Mouse (Mus musculus): Measurements from ENCODE around the gene Iqcf5.

The Iqcf5 gene

DNA sequence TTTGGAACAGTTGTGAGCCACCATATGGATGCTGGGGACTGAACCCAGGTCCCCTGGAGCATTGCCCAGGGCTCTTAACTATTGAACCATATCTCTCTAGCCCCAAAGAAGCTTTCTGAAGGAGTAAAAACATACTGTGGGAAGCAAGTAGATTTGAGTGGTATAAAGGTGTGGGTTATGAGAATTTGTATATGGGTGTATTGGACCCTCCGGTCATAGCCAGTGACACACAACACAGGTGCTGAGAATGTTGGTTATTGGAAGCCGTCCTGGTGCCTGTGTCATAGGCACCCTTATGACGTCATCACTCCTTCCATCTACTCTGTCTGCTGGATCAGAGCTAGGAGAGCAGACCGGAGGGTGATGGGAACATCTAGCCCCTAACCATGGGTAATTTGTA lies at the start of gene Iqcf5:
Gene Iqcf5 (plus strand): TSS at position 301 of the 400 bp plus-strand sequence.
- DNase-seq: no peak

GRCm38 (mm10) chr9:106464751-106465541 lies 49.4 kb upstream of the Iqcf5 start:
- DNase-seq: peak; percentile 84

DNA sequence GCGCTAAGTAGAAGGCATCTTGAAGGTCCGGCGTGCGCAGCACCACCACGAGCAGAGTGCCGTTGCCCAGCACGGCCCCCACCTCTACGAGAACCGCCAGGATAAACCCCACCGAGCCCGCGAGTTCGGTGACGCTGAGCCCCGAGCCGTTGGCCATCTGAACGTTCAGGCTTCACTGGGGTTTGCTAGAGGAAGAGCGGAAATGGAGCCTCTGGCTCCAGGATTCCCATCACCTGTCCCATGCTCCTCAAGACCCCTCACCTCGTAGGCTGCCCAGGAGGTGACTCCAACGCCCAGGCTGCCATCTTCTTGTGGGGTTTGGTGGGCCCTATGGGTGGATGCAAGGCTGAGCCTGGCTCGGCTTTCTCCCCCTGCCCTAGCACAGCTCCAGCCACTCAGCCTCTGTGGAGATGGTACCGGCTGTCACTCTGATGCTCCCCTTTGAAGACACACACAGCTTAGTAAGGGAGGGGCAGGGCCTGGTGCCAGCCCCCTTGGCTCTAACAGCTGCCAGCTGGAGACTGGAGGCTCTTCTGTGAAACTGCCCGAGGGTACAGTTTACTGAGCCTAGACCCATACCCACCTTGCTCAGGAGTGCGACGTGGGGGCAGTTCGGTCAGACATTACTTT lies 48.7 kb upstream of the Iqcf5 start, which contains the start of gene Gpr62:
Gene Gpr62 (minus strand): TSS at position 368 of the 630 bp plus-strand sequence.
- DNase-seq: peak; percentile 75

DNA sequence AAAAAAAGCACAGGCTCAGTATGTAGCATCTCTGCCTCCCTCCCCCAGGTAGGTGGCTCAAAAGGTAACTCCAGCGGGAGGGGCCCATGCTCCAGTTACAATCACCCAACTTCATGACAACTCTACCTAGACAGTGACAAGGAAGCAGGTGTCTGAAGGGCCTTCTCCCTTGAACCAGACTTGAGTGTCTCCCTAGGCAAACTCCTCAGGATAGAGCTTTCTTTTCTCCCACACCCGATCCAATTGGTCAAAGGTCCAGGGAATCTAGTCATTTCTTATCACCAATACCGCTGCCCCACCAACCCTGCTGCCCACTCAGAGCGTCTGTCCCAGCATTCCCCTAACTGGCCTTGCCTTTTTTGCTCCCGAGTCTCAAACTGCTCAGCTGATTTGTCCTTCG lies 47.7 kb upstream of the Iqcf5 start:
- no peak for DNase-seq

GRCm38 (mm10) chr9:106467746-106468145 lies 46.6 kb upstream of the Iqcf5 start:
- no peak for DNase-seq

- no peak for DNase-seq
Observed at GRCm38 (mm10) chr9:106469317-106469716, 45.1 kb upstream of the Iqcf5 start.

DNA sequence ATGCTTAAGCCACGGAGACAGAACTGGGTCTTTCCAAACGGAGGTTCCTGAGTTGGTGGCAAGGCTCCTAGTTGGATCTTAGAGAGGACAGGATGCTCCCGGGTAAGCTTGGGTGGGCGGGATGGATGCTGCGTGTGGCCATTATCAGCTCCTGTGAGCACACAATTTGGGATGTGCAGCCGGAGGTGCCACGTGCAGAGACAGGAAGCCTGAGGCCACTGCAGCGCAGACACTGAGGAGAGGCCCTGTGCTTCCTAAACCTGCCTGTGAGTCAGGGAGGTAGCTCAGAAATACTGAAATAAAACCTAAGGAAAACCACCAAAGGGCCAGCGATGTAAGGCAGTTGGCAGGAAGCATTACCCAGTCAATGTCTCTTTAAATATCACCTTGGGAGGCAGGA lies 44.6 kb upstream of the Iqcf5 start:
- DNase-seq: no peak

DNA sequence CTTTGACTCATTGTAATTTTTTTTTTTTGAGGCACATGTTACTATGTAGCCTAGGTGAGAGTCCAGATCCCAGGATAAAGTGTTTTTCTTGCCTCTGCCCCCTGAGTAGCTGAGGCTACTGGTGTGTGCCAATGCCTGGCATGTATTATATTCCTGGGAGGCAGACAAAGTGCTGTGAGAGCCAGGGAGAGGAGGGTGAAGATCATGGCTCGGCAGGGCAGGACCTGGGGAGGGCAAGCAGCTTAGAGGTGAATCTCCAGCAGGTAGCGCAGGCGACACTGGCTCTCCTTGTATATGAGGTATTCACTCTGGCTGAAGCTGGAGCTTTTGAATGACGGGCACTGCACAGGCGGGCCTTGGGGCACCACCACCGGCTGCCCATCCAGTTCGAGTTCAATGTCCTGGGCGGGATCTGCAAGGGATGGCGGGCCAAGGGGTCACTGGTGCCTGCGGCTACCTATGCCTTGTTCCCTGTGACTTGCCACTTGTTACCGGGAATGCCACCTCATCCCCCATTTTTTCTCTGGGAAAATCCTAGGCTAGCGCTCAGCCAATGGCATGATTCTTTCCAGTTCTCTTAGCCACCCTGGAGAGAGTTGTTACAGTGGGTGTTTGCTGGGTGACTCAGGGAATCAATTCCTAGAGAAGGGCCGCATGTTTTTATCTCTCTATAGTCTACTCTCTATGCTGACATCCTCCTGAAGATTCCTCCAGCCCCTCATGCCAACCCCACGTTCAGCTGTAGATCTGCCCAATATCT lies 43.2 kb upstream of the Iqcf5 start:
- DNase-seq: no peak

DNA sequence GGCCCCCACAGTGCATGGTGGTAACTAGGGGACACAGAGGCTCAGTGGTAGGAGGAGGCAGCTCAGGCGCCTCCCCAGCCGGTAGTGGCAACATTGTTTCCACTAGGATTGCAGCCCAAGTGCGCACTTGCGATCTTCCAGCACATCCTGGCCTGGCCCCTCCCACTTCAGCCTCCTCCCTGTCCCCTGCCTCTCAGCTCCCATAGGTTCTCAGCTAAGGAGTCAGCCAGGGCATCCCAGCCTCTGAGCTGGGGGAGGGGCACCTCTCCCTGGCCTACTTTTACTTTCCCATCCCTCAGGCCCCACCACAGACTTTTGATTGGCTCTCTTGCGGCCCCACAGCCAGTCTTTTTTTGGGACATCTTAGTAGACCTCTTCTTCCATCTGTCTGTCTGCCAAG lies 42.5 kb upstream of the Iqcf5 start:
- peak; percentile 72 for DNase-seq

DNA sequence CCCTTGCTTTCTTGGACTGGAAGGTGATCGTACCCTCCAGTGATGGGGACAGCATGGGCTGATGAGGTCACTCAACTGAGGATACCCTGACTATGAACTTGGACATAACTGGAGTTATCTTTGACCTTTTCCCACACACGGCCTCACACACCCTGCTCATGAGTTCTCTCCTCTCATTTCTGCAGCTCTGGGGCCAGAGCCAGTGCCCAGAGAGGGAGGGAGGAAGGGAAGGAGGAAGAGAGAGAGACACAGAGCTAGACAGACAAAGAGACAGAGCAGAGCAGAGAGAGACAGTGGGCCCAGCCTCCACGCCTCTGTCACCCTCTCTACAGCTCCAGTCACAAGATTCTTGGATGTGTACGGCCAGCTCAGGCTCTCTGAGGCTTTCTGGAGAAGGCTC lies 42.1 kb upstream of the Iqcf5 start:
- no peak for DNase-seq

DNA sequence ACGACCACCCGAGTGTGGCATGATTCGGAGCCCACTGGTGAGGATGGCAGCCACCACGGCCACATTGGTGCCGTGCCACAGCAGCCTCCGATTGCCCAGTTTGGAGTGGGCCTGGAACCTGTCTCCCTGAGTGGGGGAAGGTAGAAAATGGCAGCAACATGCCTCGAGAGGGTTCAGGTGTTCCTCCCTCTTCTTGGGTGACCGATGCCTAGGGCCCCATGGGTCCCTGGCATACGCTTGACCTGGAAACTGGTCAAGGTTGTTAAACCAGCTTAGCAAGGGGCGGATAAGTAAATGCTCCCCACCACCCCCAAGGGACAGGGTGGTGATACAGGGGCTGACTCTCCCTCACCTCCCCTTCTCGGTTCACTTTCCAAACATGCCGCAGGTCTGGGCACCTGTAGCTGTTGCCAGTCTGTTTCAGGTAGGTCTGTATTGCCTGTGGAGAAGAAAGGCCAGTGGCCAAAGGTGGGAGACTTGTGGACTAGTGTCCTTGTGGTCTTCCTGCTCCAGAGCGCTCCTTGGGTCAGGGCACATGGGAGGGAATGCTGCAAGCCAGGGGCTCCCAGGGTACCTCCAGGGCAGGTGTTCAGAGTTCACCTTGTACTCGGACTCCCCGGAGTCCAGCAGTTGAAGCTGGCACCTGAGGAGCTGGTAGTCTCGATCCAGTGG lies 41.2 kb upstream of the Iqcf5 start:
- DNase-seq: no peak

GRCm38 (mm10) chr9:106473753-106474105 lies 40.6 kb upstream of the Iqcf5 start:
- peak; percentile 12 for DNase-seq

DNA sequence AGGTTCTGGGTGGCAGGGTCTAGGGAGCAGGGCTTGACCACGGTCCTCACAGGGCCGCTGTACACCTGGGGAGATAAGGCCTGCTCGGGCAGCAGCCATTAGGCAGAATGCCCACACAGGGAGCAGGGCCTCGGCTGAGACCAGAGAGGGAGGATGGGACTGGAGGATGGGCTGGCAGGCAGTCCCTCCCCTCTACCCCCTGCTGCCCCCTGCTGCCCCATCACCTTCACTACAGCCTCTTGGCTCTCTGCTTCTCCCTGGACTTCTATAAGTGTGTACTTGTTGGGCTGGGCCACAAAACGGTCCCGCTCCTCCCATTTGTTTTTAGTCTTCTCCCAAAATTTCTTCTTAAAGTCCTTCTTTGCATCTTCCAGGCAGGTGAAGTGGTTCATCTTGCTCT lies 39.9 kb upstream of the Iqcf5 start:
- DNase-seq: peak; percentile 46

DNA sequence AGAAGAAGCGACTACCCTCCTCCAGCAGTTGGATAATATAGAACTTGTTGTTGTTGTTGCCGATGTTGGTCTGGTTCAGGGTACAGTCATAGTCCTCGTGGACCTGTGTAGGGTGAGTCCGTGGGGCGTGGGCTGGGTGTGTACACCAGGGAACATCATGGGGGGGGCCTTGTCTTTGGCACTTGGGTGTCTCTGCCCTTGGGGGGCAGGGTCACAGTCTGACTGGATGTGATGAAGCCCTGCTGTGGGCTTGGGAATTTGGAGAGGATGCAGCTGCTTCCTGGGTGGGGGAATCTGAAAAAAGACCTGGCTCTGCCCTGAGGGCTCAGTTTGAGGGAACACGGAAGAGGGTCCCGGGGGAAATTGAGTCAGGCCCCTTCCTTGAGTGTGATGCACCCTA lies 39.3 kb upstream of the Iqcf5 start:
- no peak for DNase-seq

- no peak for DNase-seq
Observed at GRCm38 (mm10) chr9:106475663-106476001, 38.7 kb upstream of the Iqcf5 start, which contains the start of gene Rrp9. Gene Rrp9, plus strand, starts transcription at chr9:106475963.

DNA sequence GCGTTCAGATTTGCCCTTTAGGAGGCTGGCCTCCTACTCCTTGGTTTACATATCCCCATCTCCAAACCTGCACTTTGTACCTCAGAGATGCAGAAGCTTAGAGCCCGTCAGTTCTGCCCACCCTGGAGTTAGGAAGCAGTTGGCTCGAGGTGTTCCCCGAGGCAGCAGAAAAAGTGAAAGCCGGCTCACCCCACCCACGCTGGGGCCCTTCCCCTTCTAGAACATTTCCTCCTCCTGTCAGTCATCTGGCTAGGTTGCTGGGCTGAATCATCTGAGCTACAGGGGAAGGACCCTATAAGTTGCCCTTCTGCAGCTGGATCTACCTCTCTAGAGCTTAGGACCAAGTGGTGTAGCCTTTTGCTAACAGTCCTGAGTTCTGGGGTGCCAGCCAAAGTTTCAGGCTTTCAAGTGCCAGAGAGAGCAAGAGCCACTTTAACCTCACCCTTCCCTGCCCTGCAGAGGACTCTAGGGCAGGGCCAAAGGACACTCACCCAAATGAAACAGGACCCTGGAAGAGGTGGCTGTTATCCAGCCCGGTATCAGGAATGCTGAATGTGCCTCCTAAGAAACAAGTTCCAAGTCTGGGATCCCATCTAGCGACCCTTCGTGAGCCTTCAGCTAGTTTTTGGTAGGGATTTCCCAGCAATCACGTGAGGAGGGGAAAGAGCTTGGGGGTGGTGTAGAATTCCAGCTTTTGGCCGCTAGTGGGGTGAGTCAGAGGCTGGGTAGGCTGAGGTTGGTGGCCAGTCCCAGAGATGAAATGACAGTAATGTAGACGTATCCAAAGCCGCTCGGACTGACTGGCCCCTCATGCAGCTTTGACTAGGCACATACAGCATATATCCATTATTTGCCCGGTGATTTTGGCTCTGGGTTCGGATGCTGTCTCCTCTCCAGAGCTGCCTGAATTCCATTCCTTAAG lies 38.1 kb upstream of the Iqcf5 start:
- peak; percentile 46 for DNase-seq

- peak; percentile 100 for DNase-seq
Observed at GRCm38 (mm10) chr9:106476924-106477484, 37.4 kb upstream of the Iqcf5 start, which contains the start of gene Parp3. Gene Parp3, minus strand, starts transcription at chr9:106476949.

DNA sequence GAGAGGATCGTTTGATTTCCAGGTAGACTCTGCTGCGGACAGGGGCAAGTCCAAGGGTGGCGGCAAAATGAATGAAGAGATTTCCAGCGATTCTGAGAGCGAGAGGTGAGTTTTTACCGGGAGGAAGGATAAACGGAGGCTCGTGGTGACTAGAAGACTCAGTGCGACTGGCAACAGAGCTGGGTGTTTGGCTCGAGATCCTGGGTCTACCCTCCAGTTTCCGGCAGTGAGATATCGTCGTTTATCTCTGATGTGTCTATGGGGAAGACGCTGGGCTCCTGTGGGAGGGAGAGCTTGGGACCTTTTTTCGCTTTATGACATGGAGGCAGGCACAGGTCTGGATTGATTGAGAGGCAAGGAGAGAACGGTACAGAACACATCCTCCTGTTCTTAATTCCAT lies 36.7 kb upstream of the Iqcf5 start:
- DNase-seq: no peak

- no peak for DNase-seq
Observed at GRCm38 (mm10) chr9:106478101-106478500, 36.3 kb upstream of the Iqcf5 start.

GRCm38 (mm10) chr9:106480541-106480940 lies 33.8 kb upstream of the Iqcf5 start:
- DNase-seq: no peak

DNA sequence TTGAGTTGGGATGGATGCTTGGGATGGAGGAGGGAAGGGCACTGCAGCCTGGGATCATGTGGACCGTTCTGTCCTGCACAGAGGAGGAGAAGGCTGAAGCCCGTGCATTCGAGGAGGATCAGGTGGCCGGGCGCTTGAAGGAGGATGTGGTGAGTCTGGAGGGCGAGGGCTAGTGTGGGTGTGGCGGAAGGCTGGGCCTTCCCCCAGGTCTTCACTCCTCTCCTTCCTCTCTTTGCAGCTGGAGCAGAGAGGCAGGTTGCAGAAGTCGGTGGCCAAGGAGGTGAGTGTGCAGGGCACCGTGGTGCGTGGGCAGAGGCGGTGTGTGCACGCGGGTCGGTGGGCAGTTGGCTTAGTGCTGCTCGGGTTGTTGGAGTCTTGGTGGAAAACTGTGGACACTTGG lies 33.3 kb upstream of the Iqcf5 start:
- no peak for DNase-seq

- no peak for DNase-seq
Observed at GRCm38 (mm10) chr9:106481676-106482075, 32.7 kb upstream of the Iqcf5 start.
